Mouse (Mus musculus) forebrain, embryonic 12.5 days (tissue): ENCODE measurements around the gene Jakmip3. TPM values are rescaled to one million over a fixed set of nuclear protein-coding genes. Genes with fewer than 3 reads are reported as not detected.
A peak's percentile ranks its signal among the peaks of the same experiment; 100 is the strongest.

ENCODE experiments used
- ATAC-seq: fragments of 200-750 bp; cut with Nextera tagmentation; 2 replicates; pipeline ENCODE4 v1.8.0; 2017; ENCODE audit warnings: moderate TSS enrichment; ENCODE audit not compliant: low FRiP score
- H3K27ac ChIP-seq: fragments of 300-500 bp; sonication (generic); 2 replicates; pipeline ENCODE4 v1.5.1; 2016; ENCODE audit warnings: mild to moderate bottlenecking
- H3K27me3 ChIP-seq: fragments of 300-500 bp; sonication (generic); 2 replicates; pipeline ENCODE4 v1.6.1; 2016; ENCODE audit warnings: mild to moderate bottlenecking
- H3K36me3 ChIP-seq: fragments of 300-500 bp; sonication (generic); replicated peaks from 2 replicates; pipeline ENCODE4 v1.6.1; 2016; ENCODE audit warnings: mild to moderate bottlenecking
- H3K4me1 ChIP-seq: fragments of 300-500 bp; sonication (generic); 2 replicates; pipeline ENCODE4 v1.6.1; 2016
- H3K4me2 ChIP-seq: fragments of 300-500 bp; sonication (generic); 2 replicates; pipeline ENCODE4 v1.6.1; 2016; ENCODE audit warnings: mild to moderate bottlenecking, moderate library complexity
- H3K4me3 ChIP-seq: fragments of 300-500 bp; sonication (generic); replicated peaks from 2 replicates; pipeline ENCODE4 v1.5.1; 2016; ENCODE audit warnings: mild to moderate bottlenecking
- H3K9ac ChIP-seq: fragments of 300-500 bp; sonication (generic); 2 replicates; pipeline ENCODE4 v1.6.1; 2016; ENCODE audit warnings: mild to moderate bottlenecking
- H3K9me3 ChIP-seq: fragments of 300-500 bp; sonication (generic); 2 replicates; pipeline ENCODE4 v1.6.1; 2016
- WGBS: fragments of 180-500 bp; shearing (Covaris S2); methylation state at CpG from one replicate; pipeline ENCODE4 v1.1.7; 2016; 5-methylcytosine and 5-hydroxymethylcytosine counted together
- polyA plus RNA-seq: library from polyadenylated mRNA; unstranded; fragments of >200 nt; fragmentation: Nextera tagmentation; extraction: Ambion mirVana; gene quantifications from 2 replicates; pipeline ENCODE4 v1.2.1, GENCODE M21; 2016

Gene Jakmip3
- polyA plus RNA-seq, 1 experiment from 2014 or later = 0.83 TPM

DNA sequence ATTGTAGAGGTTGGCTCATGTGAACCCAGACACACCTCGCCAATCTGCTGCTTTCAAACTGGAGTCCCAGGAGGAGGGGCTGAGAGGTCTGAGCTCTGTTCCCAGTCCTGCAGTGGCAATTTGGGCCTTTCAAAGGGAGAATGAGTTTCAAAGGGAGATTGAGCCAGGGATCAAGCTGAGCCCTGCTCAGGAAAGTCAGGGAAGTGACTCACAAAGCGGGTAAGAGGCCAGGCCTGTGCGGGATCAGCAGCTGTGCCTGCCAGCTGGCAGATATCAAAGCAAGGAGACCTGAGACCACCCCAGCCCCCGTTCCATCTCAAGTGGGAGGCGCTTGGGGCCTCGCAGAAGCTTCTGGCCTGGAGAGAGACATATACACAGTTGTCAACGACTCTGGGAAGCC is 136.8 kb downstream of the Jakmip3 start:
- WGBS = 13% methylated on average over 7 of the region's 7 CpGs
- Histone ChIP-seq H3K4me2 (no peak overlapping the region), H3K27me3 (no peaks in the 10 kb centered on the region; the same call in 1 of the 2 replicates), H3K27ac (peak overlapping the region; percentile 57), H3K9me3 (no peaks in the 10 kb centered on the region), H3K9ac (no peak overlapping the region), H3K4me3 (no peak overlapping the region), H3K4me1 (peaks cover 57% of the 10 kb centered on the region), H3K36me3 (no peaks in the 10 kb centered on the region)
- peak; percentile 42; the same call in 1 of the 2 replicates for ATAC-seq

- Histone ChIP-seq H3K27ac (peak overlapping the region; percentile 57; the same call in 1 of the 2 replicates), H3K9ac (no peak overlapping the region), H3K4me3 (no peak overlapping the region), H3K27me3 (no peaks in the 10 kb centered on the region; the same call in 1 of the 2 replicates), H3K9me3 (no peaks in the 10 kb centered on the region), H3K4me1 (peaks cover 59% of the 10 kb centered on the region), H3K36me3 (no peaks in the 10 kb centered on the region), H3K4me2 (no peak overlapping the region)
- WGBS = 49% methylated on average over 6 of the region's 6 CpGs
- no peak for ATAC-seq
These were observed 137.7 kb downstream of the Jakmip3 start for GRCm38 (mm10) chr7:139078181-139078580.

GRCm38 (mm10) chr7:139079141-139079540 is 138.6 kb downstream of the Jakmip3 start:
- Histone ChIP-seq H3K36me3 (no peaks in the 10 kb centered on the region), H3K4me1 (peaks cover 59% of the 10 kb centered on the region), H3K27ac (no peak overlapping the region), H3K9me3 (no peaks in the 10 kb centered on the region), H3K27me3 (no peaks in the 10 kb centered on the region; the same call in 1 of the 2 replicates), H3K4me2 (no peak overlapping the region), H3K4me3 (no peak overlapping the region), H3K9ac (no peak overlapping the region)
- no peak for ATAC-seq
- WGBS = 77% methylated on average over 7 of the region's 7 CpGs

- Histone ChIP-seq H3K4me3 (no peak overlapping the region), H3K4me2 (no peak overlapping the region), H3K27ac (no peak overlapping the region), H3K9ac (no peak overlapping the region), H3K36me3 (no peaks in the 10 kb centered on the region), H3K9me3 (no peaks in the 10 kb centered on the region), H3K4me1 (peaks cover 48% of the 10 kb centered on the region), H3K27me3 (peaks cover 13% of the 10 kb centered on the region; the same call in 1 of the 2 replicates)
- 74% methylated on average over 4 of the region's 4 CpGs for WGBS
- no peak for ATAC-seq
These were observed 140.2 kb downstream of the Jakmip3 start for GRCm38 (mm10) chr7:139080714-139081113.

- H3K4me1 ChIP-seq = peaks cover 44% of the 10 kb centered on the region
- no peaks in the 10 kb centered on the region for H3K36me3 ChIP-seq
- H3K4me2 ChIP-seq = no peak overlapping the region
- H3K4me3 ChIP-seq = no peak overlapping the region
- H3K9ac ChIP-seq = no peak overlapping the region
- no peak overlapping the region for H3K27ac ChIP-seq
- 60% methylated on average over 5 of the region's 5 CpGs for WGBS
- no peaks in the 10 kb centered on the region for H3K9me3 ChIP-seq
- H3K27me3 ChIP-seq = peaks cover 13% of the 10 kb centered on the region; the same call in 1 of the 2 replicates
- no peak for ATAC-seq
These were observed 140.6 kb downstream of the Jakmip3 start for GRCm38 (mm10) chr7:139081158-139081557.

DNA sequence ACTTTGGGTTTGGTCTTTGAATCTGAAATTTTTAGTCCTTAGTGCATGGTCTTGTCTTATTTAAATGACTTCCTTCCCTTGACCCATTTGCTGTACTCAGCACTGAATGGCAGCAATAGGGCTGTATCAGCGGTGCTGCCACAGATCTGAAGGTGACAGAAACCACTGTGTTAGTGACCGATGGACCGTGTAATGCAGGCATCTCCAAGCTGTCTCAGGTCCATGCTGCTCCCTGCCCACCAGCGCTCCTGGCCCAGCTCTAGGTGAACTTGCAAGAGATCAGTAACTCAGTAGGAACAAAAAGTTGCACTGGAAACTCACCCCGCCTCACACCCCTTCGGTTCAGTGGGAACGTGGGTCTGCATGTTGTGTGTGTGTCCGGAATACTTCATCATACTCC is 141.8 kb downstream of the Jakmip3 start:
- Histone ChIP-seq H3K4me3 (no peak overlapping the region), H3K9ac (no peak overlapping the region), H3K4me1 (peaks cover 40% of the 10 kb centered on the region), H3K27me3 (peaks cover 13% of the 10 kb centered on the region; the same call in 1 of the 2 replicates), H3K36me3 (no peaks in the 10 kb centered on the region), H3K27ac (no peak overlapping the region), H3K4me2 (no peak overlapping the region), H3K9me3 (no peaks in the 10 kb centered on the region)
- 64% methylated on average over 8 of the region's 8 CpGs for WGBS
- no peak for ATAC-seq

GRCm38 (mm10) chr7:139084316-139084715 is 143.8 kb downstream of the Jakmip3 start:
- WGBS = 68% methylated on average over 1 of the region's 1 CpGs
- H3K36me3 ChIP-seq = peaks cover 4% of the 10 kb centered on the region; the same call in 1 of the 2 replicates

GRCm38 (mm10) chr7:139085629-139086194 is 145.2 kb downstream of the Jakmip3 start, which contains the start of gene Dpysl4:
Dpysl4 (plus strand) TSS chr7:139086001.
- peak within 1 kb of the TSS; percentile 74 for H3K4me3 ChIP-seq
- H3K9ac ChIP-seq = peak within 1 kb of the TSS; percentile 88
- WGBS = 6% methylated on average over 32 of the region's 32 CpGs
- H3K4me2 ChIP-seq = peak within 1 kb of the TSS; percentile 68
- H3K27me3 ChIP-seq = peaks cover 13% of the 10 kb centered on the region; the same call in 1 of the 2 replicates
- peak; percentile 89 for ATAC-seq
- peaks cover 40% of the 10 kb centered on the region for H3K4me1 ChIP-seq
- H3K36me3 ChIP-seq = peaks cover 17% of the 10 kb centered on the region
- peak within 1 kb of the TSS; percentile 63 for H3K27ac ChIP-seq
- H3K9me3 ChIP-seq = no peaks in the 10 kb centered on the region

More at GRCm38 (mm10) chr7:139084316-139084715, 143.8 kb downstream of the Jakmip3 start:
- no peak for ATAC-seq
- Histone ChIP-seq H3K4me2 (no peak overlapping the region), H3K4me3 (no peak overlapping the region), H3K4me1 (peaks cover 40% of the 10 kb centered on the region), H3K9me3 (no peaks in the 10 kb centered on the region), H3K27me3 (peaks cover 13% of the 10 kb centered on the region; the same call in 1 of the 2 replicates), H3K27ac (no peak overlapping the region), H3K9ac (no peak overlapping the region)

DNA sequence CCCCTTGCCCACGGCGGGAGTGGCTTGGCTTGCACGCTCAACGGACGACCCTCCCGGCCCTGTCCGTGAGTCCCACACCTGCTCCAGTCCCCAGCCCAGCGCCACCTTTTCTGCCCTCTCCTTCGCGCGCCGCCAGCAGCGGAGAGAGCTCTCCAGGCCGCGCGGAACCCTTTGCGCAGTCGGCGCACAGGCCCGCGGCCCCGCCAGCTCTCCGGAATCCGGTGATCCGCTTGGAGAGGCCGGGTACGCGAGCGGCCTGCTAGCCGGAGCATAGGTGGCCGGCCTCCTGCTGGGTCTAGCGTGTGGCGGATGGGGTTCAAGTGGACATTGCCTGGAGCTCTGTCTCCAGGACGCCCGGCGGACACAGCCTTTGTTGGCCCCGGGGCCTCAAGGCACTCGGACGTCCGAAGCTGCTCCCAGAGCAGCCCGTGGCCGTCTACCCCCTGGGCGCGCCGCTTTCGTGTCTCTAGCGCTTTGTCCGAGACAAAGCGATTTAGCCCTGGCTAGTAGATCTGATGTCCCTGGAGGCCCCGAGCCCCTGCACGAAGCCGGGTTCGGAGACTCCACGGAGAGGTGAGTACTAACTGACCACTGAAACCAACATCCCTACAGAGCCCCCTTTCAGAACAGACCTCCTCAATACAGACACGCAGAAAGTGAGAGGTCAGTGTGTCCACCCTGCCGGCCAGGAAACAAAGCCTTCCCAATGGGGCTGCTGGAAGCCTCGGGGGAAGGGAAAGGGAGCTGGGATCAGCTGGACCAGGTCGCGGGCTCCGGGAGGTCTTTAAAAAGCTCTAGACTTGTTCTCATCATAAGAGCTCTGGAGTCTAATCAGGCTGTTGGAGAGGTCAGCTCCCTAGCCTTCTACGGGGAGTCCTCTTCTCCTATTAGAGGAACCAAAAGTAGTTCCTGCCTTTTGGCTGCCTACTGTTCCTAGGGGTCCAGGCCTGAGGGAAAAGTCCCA is 145.9 kb downstream of the Jakmip3 start:
- H3K4me3 ChIP-seq = peak overlapping the region; percentile 74
- H3K36me3 ChIP-seq = peaks cover 25% of the 10 kb centered on the region
- peak; percentile 67 for ATAC-seq
- H3K9ac ChIP-seq = peak overlapping the region; percentile 88
- peak overlapping the region; percentile 68 for H3K4me2 ChIP-seq
- WGBS = 1% methylated on average over 61 of the region's 61 CpGs
- peaks cover 13% of the 10 kb centered on the region; the same call in 1 of the 2 replicates for H3K27me3 ChIP-seq
- H3K9me3 ChIP-seq = no peaks in the 10 kb centered on the region
- H3K27ac ChIP-seq = peak overlapping the region; percentile 63
- peaks cover 40% of the 10 kb centered on the region for H3K4me1 ChIP-seq

DNA sequence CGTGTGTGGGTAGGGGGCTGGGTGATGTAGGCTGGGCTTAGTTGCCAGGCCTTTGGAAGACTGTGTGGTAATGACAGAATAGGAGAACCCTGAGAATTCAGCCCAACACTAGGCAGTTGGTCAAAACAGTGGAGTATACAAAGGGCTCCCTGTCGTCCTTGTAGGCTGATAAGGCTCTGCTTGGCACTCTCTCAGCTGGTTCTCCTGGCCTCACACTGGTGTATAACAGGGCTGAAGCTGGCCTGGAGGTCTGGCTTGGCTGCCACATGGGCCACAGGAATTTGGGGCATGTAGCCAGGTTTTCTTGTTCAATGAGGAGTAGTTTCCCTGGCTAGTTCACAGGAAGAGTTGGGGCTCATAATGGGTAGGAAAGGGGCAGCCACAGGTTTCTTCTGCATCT is 147.3 kb downstream of the Jakmip3 start:
- no peaks in the 10 kb centered on the region for H3K9me3 ChIP-seq
- no peak for ATAC-seq
- peak overlapping the region; percentile 68 for H3K4me2 ChIP-seq
- peak overlapping the region; percentile 74 for H3K4me3 ChIP-seq
- H3K36me3 ChIP-seq = peaks cover 38% of the 10 kb centered on the region
- 0 out of 2 replicates have a peak overlapping the region, but pooled peaks have one; percentile 1 for H3K9ac ChIP-seq
- 70% methylated on average over 2 of the region's 2 CpGs for WGBS
- H3K27ac ChIP-seq = no peak overlapping the region
- H3K4me1 ChIP-seq = peaks cover 34% of the 10 kb centered on the region
- peaks cover 13% of the 10 kb centered on the region; the same call in 1 of the 2 replicates for H3K27me3 ChIP-seq

DNA sequence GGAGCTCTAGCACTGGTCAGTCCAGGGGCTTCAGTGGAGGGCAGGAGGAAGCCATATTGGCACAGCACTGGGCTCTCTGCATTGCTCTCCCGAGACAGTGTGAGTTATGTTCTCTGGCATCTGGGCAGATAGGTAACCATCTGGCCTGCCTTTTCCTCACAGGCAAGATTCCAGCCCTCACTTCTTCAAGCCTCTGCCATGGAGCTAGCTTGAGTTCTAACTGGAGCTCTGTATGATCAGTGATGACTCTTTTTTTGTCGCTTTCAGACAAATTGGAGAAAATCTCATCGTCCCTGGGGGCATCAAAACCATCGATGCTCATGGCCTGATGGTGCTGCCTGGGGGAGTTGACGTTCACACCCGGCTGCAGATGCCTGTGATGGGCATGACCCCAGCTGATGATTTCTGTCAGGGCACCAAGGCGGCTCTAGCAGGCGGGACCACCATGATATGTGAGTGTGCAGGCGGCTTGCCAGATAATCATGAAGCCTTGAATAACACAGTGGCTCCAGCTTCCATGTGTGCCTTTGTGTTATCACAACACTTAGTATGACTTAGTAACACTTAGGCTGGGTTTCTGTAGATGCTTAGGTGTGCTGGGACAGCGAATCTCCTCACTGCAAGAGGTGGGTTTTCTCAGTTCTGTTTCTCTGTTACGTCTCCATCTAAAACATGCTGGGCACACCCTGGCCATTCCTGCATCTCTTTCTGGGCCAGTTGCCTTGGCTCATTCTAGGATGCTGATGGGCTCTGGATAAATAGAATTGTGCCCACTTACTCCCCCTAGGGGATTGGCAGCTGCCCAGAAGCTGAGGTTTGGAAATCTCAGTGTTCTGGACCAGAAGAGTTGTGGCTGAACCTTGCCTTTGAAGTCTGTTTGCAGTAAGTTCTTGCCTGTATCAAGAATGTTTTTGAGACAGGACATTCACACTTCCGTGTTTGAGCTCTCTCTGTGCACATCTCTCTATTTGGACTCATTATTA is 149.7 kb downstream of the Jakmip3 start:
- H3K27ac ChIP-seq = no peak overlapping the region
- H3K36me3 ChIP-seq = peaks cover 61% of the 10 kb centered on the region
- H3K4me1 ChIP-seq = peaks cover 34% of the 10 kb centered on the region
- H3K27me3 ChIP-seq = peaks cover 5% of the 10 kb centered on the region; the same call in 1 of the 2 replicates
- no peak overlapping the region for H3K9ac ChIP-seq
- no peak overlapping the region for H3K4me2 ChIP-seq
- 87% methylated on average over 12 of the region's 12 CpGs for WGBS
- no peak overlapping the region for H3K4me3 ChIP-seq
- ATAC-seq = no peak
- no peaks in the 10 kb centered on the region for H3K9me3 ChIP-seq
